Mouse (Mus musculus) natural killer cell, adult 2 months (primary cell): ENCODE data around the gene Fkbp14.

ENCODE experiments used
- DNase-seq, 2 experiments: peaks; one replicate each; pipeline ENCODE4 v3.0.0; 2022; ENCODE audit warnings: low spot score in 2 of 2

The Fkbp14 gene

DNA sequence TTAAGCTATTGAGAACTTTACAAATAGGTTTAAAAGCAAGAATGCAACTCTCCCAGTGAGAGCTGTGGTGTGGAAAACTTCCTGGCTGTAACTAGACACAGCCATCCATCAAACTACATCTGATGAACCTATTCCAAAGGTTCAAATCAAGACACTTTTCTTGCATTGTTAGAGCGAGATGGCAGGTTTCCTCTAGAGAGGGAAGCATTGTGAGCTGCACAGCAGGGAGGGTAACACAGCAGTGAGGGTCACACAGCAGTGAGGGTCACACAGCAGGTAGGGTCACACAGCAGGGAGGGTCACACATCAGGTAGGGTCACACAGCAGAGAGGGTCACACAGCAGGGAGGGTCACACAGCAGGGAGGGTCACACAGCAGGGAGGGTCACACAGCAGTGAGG lies 8.9 kb downstream of the Fkbp14 start:
- no peak for DNase-seq

DNA sequence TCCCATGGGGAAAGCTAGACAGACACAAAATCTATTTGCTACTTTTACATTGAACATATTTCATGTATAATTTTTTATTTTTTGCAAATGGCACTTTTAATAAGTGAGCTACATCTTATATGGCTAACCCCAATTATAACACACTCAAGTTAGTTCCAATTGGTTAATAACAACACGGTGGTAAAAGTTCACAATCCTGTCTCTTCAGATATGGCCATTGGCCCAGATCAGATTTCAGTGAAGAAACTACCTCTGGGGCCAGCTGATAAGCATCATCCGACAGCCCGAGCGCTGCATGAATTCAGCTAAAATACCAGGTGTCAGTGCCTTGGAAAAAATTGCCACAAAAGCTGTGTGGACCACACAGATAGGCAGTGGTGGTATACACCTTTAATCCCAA lies 9.4 kb downstream of the Fkbp14 start:
- no peak for DNase-seq

DNA sequence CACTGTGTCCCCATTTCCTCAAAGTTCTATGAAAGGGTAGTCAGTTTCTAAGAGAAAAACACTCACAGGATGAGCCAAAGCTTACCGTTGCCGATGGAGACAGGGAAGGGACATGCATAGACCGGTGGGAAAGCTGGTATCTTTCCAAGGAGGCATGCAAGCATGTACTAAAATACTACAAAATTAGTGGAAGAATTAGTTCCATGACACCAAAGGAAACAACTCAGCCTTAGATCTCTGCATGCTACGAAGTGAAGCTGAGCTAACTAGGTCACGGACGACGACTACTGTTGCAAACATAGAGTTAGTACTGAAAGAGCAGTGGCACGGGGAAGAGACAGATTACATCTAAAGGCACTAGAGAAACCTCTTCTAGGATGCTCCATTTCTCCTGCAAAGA lies 10.2 kb downstream of the Fkbp14 start:
- DNase-seq = no peak

DNA sequence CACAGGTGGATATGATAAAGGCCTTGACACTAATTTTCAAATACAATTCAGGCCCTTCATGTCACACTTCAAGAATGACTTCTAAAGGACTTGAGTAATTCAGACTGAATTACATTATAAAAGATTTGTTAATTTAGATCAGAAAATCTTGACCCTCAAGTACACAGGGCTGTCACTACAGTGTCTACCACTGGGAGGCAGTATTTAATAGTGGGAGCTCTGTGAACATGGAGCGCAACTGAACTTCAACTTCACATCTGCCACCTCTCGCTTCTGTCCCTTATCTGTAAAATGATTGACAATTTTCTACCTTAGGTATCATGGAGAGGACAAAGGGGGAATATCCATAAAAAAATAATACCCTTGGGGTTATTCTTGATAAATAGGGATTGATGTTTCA lies 10.9 kb downstream of the Fkbp14 start:
- peak; percentile 22 to 43 for DNase-seq

DNA sequence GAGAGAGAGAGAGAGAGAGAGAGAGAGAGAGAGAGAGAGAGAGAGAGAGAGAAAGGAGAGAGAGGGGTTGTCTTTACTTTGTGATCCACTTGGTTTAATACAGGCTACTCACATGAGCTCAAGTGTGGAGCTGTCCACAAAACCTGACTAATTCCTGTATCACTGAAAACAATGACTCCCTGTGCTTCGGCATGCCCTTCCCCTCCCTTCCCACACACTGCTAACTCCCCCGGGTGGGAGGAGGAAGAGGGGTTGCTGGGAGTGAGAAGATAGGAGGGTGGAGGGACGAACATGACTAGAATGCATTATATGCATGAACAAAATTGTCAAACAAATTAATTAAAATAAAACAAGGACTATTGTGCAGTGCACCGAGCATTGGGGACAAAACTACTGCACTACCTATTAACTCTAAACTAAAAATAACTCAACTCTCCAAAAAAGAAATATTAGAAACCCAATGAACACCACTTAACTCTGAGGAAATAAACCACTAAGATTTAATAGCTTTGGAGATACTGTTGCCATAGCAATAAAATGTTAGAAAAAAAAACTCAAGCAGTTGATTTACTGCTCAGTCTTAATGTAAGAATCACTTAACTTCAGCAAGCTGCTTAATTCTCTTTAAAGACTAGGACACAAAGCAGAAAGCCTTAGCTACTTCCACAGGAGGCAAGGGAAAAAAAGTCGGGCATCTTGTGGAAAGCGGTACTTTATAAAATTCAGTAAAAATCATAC lies 23.7 kb downstream of the Fkbp14 start:
- DNase-seq = no peak

DNA sequence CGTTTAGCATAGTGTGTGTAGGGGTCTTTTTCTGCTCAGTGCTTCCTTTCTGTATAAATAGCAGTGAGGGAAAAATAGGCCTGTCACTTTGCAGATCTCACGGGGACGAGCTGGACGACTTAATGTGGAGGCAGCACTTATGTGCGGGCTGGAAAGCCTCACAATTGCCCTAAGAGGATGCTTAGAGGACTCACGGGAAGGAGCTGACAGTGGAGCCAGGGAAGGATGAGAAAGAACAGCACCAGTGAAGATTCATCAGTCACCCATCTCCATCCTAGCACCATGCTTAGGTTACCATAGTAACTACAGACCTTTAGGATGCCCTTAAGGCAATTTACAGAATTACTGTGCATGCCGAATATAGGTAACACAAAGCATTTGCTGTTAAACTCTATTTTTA lies 27.3 kb downstream of the Fkbp14 start:
- no peak for DNase-seq

DNA sequence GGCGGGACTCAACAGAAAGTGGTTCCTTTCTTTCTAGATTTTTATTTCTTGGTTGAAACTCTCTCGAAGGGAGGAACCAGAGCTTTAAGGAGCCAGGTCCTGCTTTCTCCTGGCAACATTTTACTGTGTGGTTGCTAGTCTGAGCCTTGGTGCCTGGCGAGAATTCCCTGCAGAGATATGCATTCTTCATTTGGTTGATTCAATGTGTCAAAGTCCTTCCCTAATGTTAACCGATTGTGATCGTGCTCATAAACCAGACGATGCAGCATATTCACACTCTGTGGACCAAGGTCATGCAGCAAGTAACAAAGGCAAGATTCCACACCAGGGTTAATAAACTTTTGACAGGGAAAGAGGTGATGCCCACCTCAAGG lies 30.6 kb downstream of the Fkbp14 start:
- DNase-seq = no peak

DNA sequence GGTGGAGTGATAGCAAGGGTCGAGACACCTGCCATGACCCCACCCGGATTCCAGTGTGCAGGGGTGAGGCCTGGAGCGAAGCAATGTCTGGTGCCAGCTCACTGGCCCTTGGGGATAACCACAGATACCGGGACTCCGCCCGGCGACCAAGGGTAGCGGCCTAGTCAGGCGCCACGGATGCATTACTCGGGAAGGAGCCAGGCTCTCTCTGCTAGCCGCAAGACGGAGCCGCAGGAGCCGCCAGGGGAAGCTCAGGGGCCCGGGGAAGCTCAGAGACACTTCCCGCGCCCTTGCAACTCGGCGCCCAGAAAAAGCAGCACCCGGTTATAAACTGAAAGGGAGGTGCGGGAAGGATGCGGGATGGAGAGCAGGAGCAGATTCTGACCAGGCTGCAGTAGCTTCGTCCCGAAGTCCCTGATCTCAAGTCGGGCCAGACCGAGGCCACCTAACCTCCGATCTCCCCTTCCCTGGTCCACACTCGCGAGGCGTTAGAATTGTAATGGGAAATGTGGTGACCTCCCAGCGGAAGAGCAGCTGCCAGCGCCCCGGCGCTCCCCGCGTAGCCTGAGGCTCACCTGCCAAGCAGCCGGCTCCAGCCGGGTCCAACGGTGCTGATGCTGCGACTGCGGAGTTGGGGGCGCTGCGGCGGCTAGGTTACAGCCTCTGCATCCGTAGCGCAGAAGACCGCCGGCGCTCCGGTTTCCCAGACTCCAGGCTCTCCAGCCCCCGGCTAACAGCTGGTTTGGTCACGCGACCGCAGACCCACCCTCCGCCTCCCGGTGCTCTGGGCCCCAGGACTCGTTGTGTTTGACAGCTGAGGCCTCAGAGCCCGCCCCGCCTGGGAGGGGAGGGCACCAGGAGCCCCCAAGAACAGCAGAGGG lies 31.2 kb downstream of the Fkbp14 start, which contains the start of gene Scrn1:
TSS of gene Scrn1 (minus strand) at position 825 of the 881 bp plus-strand sequence.
- DNase-seq = peak in 1 of 2 experiments; percentile 5

DNA sequence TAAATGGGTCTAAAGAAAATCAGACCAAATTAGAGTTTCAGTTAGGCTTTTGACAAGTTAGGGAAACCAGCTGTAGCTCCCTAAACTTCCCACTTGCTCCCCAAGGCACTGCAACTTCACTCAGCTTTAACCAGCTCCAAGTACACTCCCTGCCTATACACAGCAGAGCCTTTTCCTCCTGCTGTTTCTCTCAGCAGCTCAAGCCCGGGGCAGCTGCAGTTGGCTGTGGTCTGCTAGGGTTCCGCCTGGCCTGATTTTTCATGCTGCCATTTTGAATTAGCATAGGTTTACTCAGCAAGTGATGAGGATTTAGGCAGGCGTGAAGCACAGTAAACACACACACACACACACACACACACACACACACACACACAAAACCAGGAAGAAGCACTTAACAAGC lies 32.1 kb downstream of the Fkbp14 start:
- DNase-seq = no peak

DNA sequence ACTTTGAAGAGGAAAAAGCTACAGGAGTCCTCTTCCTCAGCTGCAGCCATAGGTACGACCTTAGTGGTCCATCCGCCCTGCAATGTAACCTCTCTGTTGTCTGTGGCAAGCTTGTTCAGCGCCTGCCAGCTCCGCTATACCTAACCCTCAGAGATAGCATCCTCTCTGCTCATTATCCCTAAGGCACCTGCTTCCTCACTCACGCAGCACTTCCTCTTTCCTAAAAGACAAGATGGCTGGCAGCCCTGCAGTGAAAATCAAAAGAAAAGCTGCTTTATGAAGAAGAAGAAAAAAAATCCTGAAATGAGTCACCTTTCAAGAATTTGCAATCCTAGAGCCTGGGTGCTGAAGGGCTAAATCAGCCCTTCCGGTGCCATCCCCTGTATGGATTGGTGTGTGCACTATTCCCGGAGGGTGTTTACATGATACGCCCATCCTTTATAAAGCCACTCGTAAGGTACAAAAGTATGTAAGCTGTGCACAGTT lies 32.6 kb downstream of the Fkbp14 start:
- no peak for DNase-seq

DNA sequence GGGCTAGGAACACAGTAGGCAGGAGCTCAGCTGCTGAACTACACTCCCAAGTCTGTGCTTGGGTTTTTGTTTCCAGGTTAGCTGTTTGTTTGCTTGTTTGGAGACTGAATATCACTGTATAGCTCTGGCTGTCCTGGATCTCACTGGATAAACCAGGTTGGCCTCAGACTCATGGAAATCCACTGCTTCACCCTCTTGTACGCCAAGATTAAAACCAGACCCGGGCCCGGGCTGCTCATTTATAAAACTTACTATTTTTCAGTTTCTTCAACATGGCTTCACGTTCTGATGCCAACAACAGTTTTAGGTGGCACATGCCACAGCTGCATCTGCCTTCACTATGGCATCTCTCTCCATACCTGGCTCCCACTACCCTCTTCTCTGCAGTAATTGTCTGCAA lies 33.5 kb downstream of the Fkbp14 start:
- no peak for DNase-seq

DNA sequence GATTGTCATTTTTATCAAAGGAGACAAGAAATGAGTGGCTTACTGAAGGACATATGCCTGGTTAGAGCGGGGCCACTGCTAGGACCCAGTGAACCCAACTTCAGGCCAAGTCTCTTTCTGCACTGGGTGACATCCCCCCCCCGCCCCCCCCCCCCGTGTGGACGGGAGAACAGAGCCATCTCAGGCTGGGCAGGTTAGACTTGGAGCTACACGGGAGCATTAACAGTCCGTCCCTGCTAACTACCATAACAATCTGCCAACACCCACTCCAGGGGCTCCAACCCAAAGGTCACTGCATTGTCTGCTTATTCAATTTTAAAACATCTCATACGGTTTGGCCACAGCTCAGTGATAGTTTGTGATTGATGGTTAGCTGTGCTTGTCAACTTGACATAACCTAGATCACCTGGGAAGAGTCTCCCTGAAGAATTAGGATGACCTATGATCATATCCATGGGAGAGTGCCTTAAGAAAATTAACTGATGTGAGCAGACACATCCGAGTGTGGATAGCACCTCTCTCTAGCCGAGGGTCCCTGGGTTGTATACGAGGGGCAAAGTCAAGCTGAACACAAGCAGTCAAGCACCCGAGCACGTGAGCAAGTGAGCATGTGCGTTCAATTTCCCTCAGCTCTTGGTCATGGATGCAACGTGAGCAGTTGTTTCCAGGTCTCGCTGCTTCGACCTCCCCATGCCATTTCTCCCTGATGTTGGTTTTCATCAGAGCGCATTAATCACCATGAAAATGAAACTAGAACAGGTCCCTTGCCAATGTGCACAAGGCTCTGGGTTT lies 34.9 kb downstream of the Fkbp14 start:
- no peak for DNase-seq

DNA sequence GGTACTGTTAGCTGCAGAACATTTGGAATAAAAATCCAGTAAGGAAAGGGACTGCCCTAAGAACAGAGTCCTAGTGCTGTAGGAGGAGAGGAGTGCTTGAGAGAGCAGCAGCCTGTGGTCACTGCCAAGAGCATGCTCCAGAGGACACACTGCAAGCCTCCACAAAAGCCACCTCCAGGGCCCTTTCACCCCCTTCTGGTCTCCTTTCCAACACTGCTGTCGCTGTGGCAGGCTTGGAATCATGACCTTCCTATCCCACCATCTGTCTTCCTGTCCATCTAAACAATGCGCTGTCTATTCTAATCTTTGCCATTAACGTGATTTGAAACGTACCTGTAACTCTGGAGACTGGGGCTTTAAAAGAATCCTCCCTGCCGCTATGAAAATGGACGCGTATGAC lies 38.6 kb downstream of the Fkbp14 start:
- no peak for DNase-seq

DNA sequence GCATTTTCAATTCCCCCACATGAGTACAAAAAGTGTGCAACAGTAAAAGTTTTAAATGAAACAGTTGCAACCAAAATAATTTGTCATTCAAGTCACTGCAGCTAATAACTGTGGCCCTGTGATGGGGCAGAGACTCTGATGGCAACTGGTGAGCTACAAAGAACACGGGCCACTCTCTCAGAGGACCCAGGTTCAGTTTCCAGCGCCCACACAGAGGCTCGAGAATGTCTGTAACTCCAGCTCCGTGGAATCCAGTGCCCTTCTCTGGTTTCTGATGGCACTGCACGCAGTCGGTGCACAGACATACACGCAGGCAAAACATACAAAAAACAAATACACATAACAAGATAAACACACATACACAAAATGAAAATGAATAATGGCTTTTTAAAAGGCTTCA lies 39.4 kb downstream of the Fkbp14 start:
- no peak for DNase-seq

DNA sequence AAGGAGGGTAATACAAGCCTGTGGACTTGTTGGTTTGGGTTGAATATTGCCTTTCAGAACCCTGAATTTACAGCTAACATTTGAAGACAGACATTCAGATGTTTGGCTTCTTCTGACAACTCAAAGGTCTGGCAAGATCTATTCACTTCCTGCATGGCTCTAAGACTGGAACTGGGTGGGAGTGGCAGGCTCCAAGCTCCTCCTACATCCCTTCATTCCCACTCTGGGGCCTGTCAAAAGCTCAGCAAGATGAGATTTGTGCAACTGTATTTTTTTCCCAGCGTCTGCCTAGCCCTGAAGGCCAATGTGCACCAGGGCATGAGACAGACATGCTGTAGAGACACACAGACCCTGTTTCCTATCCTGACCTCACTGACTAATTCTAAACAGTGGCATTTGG lies 41.3 kb downstream of the Fkbp14 start:
- no peak for DNase-seq

DNA sequence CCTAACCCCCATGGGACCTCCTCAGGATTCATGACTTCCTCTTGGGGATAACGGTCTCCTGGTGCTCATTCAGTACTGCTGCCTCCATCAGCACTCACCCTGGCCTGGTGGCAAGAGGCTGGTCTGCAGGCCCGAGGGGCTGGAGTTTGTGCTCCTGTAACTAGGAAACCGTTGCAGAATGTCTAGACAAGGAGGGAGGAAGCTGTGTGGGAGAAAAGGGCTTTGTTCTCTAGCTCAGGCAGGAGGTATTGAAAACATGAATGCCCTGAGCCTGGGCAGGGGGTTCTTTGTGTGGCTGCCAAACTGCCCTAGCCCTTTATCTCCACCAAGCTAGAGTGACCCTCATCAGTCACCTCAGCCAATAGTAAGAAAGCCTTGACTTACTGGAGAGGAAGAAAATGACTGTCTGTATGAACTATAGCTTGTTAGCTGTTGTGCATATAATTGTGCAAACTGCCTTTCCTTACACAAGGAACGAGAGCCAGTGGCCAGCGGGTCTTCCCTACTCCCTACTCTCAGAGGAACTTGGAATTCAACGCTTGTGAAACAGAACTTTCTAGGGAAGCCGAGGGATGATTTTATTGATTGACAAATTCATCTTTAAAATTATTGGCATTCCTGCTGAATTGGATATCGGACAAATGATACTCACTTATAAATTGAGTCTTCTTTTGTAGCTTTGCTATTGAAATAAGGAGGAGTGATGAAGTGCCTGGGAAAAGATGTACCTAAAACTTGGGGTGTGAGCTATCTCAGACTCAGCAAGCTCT lies 42.6 kb downstream of the Fkbp14 start:
- no peak for DNase-seq

DNA sequence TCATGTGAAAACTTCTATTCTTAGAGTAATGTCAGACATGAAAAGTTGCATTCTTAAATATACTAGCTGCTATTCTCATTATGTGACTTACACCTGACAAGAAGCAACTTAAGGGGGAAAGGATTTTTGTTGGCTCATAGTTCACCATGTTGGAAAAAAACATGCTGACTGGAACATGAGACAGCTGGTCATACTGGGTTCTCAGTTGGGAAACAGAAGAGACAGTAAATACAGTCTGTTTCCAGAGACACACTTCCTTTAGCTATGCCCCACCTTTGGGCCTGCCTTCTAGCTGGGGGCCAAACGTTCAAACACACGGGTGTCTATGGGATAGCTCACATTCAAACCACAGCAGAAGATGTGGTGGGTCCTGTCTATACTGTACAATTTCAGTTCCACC lies 43.5 kb downstream of the Fkbp14 start:
- DNase-seq = no peak

DNA sequence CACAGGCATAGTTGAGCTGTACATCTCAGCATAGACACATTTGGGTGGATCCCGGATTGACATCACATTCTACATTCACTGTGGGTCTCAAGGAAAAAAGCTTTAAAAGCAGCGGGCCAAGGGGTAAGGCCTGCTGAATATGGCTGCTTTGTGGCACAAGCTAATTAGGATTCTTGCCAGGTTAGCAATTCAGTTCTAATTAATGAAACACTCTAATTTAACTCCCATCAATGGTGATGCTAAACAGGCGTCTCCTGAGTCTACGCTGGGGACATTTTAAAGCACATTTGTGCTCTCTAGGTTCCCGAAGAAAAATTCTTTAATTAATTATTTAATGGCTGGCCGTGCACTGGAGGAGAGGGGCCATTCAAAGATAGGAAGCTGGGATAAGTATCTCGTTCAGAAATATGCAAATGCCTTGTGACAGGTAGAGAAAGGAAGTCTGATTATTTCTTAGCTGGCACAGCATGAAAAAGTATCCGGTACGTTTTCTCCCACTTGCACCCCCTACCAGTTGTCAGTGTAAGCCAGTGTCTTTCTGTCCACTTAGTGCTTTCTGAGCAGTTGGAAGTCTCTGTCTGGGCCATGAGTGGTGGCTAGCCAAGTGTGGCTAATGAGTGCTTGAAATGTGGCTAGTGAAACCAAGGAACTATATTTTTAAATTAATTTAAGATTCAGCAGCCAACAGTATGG lies 44.2 kb downstream of the Fkbp14 start:
- DNase-seq = no peak

DNA sequence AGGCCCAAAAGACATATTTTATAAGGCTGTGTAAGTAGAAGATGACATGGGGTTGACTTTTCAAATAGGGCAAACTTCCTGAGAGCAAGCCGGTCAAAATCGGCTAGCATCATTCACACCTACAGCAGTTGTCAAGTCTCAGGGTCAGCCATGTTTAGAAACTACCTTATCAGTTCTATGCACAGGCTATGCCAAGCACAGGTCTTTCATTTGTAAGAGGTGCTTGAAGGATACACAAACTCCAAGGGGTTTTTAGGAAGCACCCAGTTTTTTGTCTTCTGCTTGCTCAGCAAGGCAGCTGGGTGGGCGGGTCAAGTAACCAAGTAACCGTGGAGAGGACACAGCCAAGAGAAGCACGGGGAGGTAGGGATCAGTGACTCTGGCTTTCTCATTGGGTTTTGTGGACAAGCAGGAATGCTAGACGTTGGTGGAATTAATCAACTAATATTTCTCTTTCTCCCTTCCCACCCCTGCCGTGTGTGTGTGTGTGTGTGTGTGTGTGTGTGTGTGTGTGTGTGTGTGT lies 46.2 kb downstream of the Fkbp14 start:
- DNase-seq = no peak

DNA sequence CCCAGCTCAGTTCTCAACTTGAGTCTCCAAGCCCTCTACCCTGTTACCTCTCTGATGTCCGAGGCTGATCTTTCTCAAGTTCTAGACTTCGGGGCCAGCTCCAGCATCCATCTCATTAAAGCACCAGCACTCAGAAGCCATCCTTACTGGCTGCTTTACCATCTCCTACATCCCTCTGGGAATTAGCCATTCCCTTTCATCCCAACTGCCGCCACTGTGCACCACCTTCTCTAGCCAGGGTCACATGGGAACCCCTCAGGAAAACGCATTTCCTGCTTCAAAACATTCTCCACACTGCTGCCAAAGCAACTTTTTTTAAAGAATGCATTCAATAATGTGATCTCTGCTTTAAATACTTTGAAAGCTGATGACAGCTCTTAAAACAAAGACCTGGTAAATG lies 47.8 kb downstream of the Fkbp14 start:
- no peak for DNase-seq
